Mouse (Mus musculus) gastrocnemius, adult 18-20 months (tissue): Measurements from ENCODE around the gene Kif23. TPM values are rescaled to one million over a fixed set of nuclear protein-coding genes. Genes with fewer than 3 reads are reported as not detected.
A peak's percentile ranks its signal among the peaks of the same experiment; 100 is the strongest.

Experiments
- DNase-seq: peaks from one replicate; pipeline ENCODE4 v3.0.0; 2021; ENCODE audit warnings: low spot score
- total RNA-seq, 2 experiments: library from RNA; stranded (reverse); gene quantifications; 2 replicates each; pipeline ENCODE4 v1.2.3; 2021

The Kif23 gene
- total RNA-seq, 2 experiments from 2014 or later: 0.37 to 0.88 TPM

- peak; percentile 69 for DNase-seq
Observed at GRCm38 (mm10) chr9:61947402-61948346, 1.1 kb upstream of the Kif23 start.

GRCm38 (mm10) chr9:61945973-61946611 lies 482 bp downstream of the Kif23 start:
- no peak for DNase-seq

- no peak for DNase-seq
Observed at GRCm38 (mm10) chr9:61941054-61941453, 5.5 kb downstream of the Kif23 start.

- DNase-seq: no peak
Observed at GRCm38 (mm10) chr9:61933333-61933732, 13.2 kb downstream of the Kif23 start.

- no peak for DNase-seq
Observed at GRCm38 (mm10) chr9:61932009-61932408, 14.6 kb downstream of the Kif23 start.

- DNase-seq: no peak
Observed at GRCm38 (mm10) chr9:61925086-61925660, 21.4 kb downstream of the Kif23 start.

GRCm38 (mm10) chr9:61920331-61920730 lies 26.2 kb downstream of the Kif23 start:
- DNase-seq: no peak

- DNase-seq: no peak
Observed at GRCm38 (mm10) chr9:61919464-61919863, 27.1 kb downstream of the Kif23 start.

GRCm38 (mm10) chr9:61917436-61917835 lies 29.1 kb downstream of the Kif23 start:
- no peak for DNase-seq

- DNase-seq: no peak
Observed at GRCm38 (mm10) chr9:61916986-61917385, 29.6 kb downstream of the Kif23 start.

GRCm38 (mm10) chr9:61915393-61916005 lies 31.1 kb downstream of the Kif23 start:
- no peak for DNase-seq

GRCm38 (mm10) chr9:61914917-61915300 lies 31.7 kb downstream of the Kif23 start:
- no peak for DNase-seq

GRCm38 (mm10) chr9:61914203-61914916 lies 32.2 kb downstream of the Kif23 start, which contains the start of gene Rplp1:
TSS of gene Rplp1 (minus strand) at chr9:61914542.
- peak; percentile 97 for DNase-seq

GRCm38 (mm10) chr9:61911300-61912128 lies 35.1 kb downstream of the Kif23 start:
- no peak for DNase-seq

- DNase-seq: no peak
Observed at GRCm38 (mm10) chr9:61910526-61911256, 35.9 kb downstream of the Kif23 start.

- DNase-seq: no peak
Observed at GRCm38 (mm10) chr9:61909633-61910032, 36.9 kb downstream of the Kif23 start.

- no peak for DNase-seq
Observed at GRCm38 (mm10) chr9:61908832-61909407, 37.7 kb downstream of the Kif23 start.

- no peak for DNase-seq
Observed at GRCm38 (mm10) chr9:61908341-61908740, 38.2 kb downstream of the Kif23 start.

GRCm38 (mm10) chr9:61907621-61908295 lies 38.8 kb downstream of the Kif23 start:
- DNase-seq: no peak
